Mouse (Mus musculus) intestine, postnatal 0 days (tissue): ENCODE results near the gene Gm49333. TPM values are rescaled to one million over a fixed set of nuclear protein-coding genes. Genes with fewer than 3 reads are reported as not detected.
"Not testable (repeated sequence)": the region's sequence is repeated elsewhere in the genome, so short reads cannot be mapped to it uniquely, and the experiment has no call there.

Experiments
- ATAC-seq: fragments of 200-750 bp; cut with Nextera tagmentation; 2 replicates; pipeline ENCODE4 v1.8.0; 2017; ENCODE audit warnings: mild to moderate bottlenecking, moderate TSS enrichment, moderate library complexity
- H3K27ac ChIP-seq: fragments of 300-500 bp; sonication (generic); 2 replicates; pipeline ENCODE4 v1.5.1; 2014; ENCODE audit warnings: mild to moderate bottlenecking, low read depth, low read length, moderate library complexity
- H3K27me3 ChIP-seq: fragments of 300-500 bp; sonication (generic); replicated peaks from 2 replicates; pipeline ENCODE4 v1.6.1; 2014; ENCODE audit warnings: low read length, mixed read lengths; ENCODE audit not compliant: control insufficient read depth, insufficient read depth
- H3K36me3 ChIP-seq: fragments of 300-500 bp; sonication (generic); 2 replicates; pipeline ENCODE4 v1.6.1; 2014; ENCODE audit warnings: mild to moderate bottlenecking, moderate library complexity; ENCODE audit not compliant: control insufficient read depth, insufficient read depth
- H3K4me1 ChIP-seq: fragments of 300-500 bp; sonication (generic); replicated peaks from 2 replicates; pipeline ENCODE4 v1.6.1; 2014; ENCODE audit warnings: antibody characterized with exemption, low read length, mixed read lengths; ENCODE audit not compliant: control insufficient read depth, insufficient read depth
- H3K4me2 ChIP-seq: fragments of 300-500 bp; sonication (generic); replicated peaks from 2 replicates; pipeline ENCODE4 v1.6.1; 2014; ENCODE audit warnings: low read depth, mild to moderate bottlenecking, moderate library complexity
- H3K4me3 ChIP-seq: fragments of 300-500 bp; sonication (generic); 2 replicates; pipeline ENCODE4 v1.5.1; 2014; ENCODE audit warnings: low read depth, low read length
- H3K9ac ChIP-seq: fragments of 300-500 bp; sonication (generic); 2 replicates; pipeline ENCODE4 v1.6.1; 2014; ENCODE audit warnings: mild to moderate bottlenecking, low read depth, low read length
- H3K9me3 ChIP-seq: fragments of 300-500 bp; sonication (generic); 2 replicates; pipeline ENCODE4 v1.6.1; 2016; ENCODE audit warnings: mixed run types; ENCODE audit not compliant: control insufficient read depth
- CTCF ChIP-seq: sonication (generic); IDR thresholded peaks from 2 replicates; pipeline ENCODE4 v1.5.1; 2016; ENCODE audit warnings: low read depth, mild to moderate bottlenecking, control low read depth, antibody characterized with exemption, moderate library complexity
- WGBS: fragments of 180-500 bp; shearing (Covaris S2); extraction: QIAGEN DNeasy Blood & Tissue Kit; methylation state at CpG from one replicate; pipeline ENCODE4 v1.1.7; 2014; 5-methylcytosine and 5-hydroxymethylcytosine counted together
- polyA plus RNA-seq: library from polyadenylated mRNA; unstranded; fragments of >200 nt; fragmentation: Nextera tagmentation; extraction: Ambion mirVana; gene quantifications from 2 replicates; pipeline ENCODE4 v1.2.1, GENCODE M21; 2015

Gm49333 gene
- polyA plus RNA-seq, 1 experiment from 2014 or later = 0.09 TPM

GRCm38 (mm10) chr16:20642161-20642560, 30.8 kb downstream of the Gm49333 start:
- no peaks in the 10 kb centered on the region for H3K9me3 ChIP-seq
- H3K9ac ChIP-seq = no peak overlapping the region
- H3K36me3 ChIP-seq = no peaks in the 10 kb centered on the region
- H3K27ac ChIP-seq = no peak overlapping the region
- no peak overlapping the region for H3K4me3 ChIP-seq
- TF ChIP-seq CTCF = peak; percentile 92
- ATAC-seq = no peak
- no peaks in the 10 kb centered on the region for H3K27me3 ChIP-seq
- H3K4me1 ChIP-seq = no peaks in the 10 kb centered on the region
- no peak overlapping the region for H3K4me2 ChIP-seq
- WGBS = under 1% methylated on average over 8 of the region's 8 CpGs

- H3K4me3 ChIP-seq = no peak overlapping the region
- H3K27ac ChIP-seq = no peak overlapping the region
- H3K9ac ChIP-seq = no peak overlapping the region
- ATAC-seq = no peak
- no peak for TF ChIP-seq CTCF
- H3K4me1 ChIP-seq = no peaks in the 10 kb centered on the region
- H3K9me3 ChIP-seq = no peaks in the 10 kb centered on the region
- H3K4me2 ChIP-seq = no peak overlapping the region
- no peaks in the 10 kb centered on the region for H3K36me3 ChIP-seq
- no peaks in the 10 kb centered on the region for H3K27me3 ChIP-seq
- WGBS = 80% methylated on average over 7 of the region's 7 CpGs
These were observed 32.5 kb downstream of the Gm49333 start for GRCm38 (mm10) chr16:20643911-20644310.

GRCm38 (mm10) chr16:20651076-20651946, 39.9 kb downstream of the Gm49333 start, which contains the start of gene Psmd2:
TSS of gene Psmd2 (plus strand) at chr16:20651652.
- TF ChIP-seq CTCF = peak; percentile 28; the same call in 1 of the 2 replicates
- H3K9ac ChIP-seq = peak within 1 kb of the TSS; percentile 74
- no peaks in the 10 kb centered on the region for H3K27me3 ChIP-seq
- peak within 1 kb of the TSS; percentile 9; the same call in 1 of the 2 replicates for H3K27ac ChIP-seq
- WGBS = 1% methylated on average over 46 of the region's 46 CpGs
- H3K36me3 ChIP-seq = peaks cover 20% of the 10 kb centered on the region
- peak; percentile 94 for ATAC-seq
- no peaks in the 10 kb centered on the region for H3K4me1 ChIP-seq
- H3K4me2 ChIP-seq = peak within 1 kb of the TSS; percentile 81
- H3K4me3 ChIP-seq = peak within 1 kb of the TSS; percentile 74
- no peaks in the 10 kb centered on the region for H3K9me3 ChIP-seq

- peak overlapping the region; percentile 9; the same call in 1 of the 2 replicates for H3K27ac ChIP-seq
- H3K36me3 ChIP-seq = peaks cover 26% of the 10 kb centered on the region
- 7% methylated on average over 12 of the region's 12 CpGs for WGBS
- H3K27me3 ChIP-seq = no peaks in the 10 kb centered on the region
- peak; percentile 34; the same call in 1 of the 2 replicates for ATAC-seq
- no peaks in the 10 kb centered on the region for H3K9me3 ChIP-seq
- no peak for TF ChIP-seq CTCF
- peak overlapping the region; percentile 74 for H3K4me3 ChIP-seq
- peak overlapping the region; percentile 74 for H3K9ac ChIP-seq
- peak overlapping the region; percentile 81 for H3K4me2 ChIP-seq
- no peaks in the 10 kb centered on the region for H3K4me1 ChIP-seq
These were observed 40.5 kb downstream of the Gm49333 start for GRCm38 (mm10) chr16:20651947-20652310.

- Histone ChIP-seq H3K9ac (no peak overlapping the region), H3K4me2 (no peak overlapping the region), H3K36me3 (peaks cover 40% of the 10 kb centered on the region), H3K9me3 (no peaks in the 10 kb centered on the region), H3K4me3 (no peak overlapping the region), H3K27me3 (no peaks in the 10 kb centered on the region), H3K27ac (no peak overlapping the region), H3K4me1 (no peaks in the 10 kb centered on the region)
- ATAC-seq = no peak
- TF ChIP-seq CTCF = no peak
- WGBS = 57% methylated on average over 2 of the region's 2 CpGs
These were observed 41.9 kb downstream of the Gm49333 start for GRCm38 (mm10) chr16:20653315-20653714.

- Histone ChIP-seq H3K36me3 (peaks cover 82% of the 10 kb centered on the region), H3K27me3 (no peaks in the 10 kb centered on the region), H3K4me2 (no peak overlapping the region), H3K9ac (no peak overlapping the region), H3K4me3 (no peak overlapping the region), H3K9me3 (no peaks in the 10 kb centered on the region), H3K27ac (no peak overlapping the region), H3K4me1 (no peaks in the 10 kb centered on the region)
- no peak for ATAC-seq
- TF ChIP-seq CTCF = no peak
- 87% methylated on average over 4 of the region's 4 CpGs for WGBS
These were observed 46.3 kb downstream of the Gm49333 start for GRCm38 (mm10) chr16:20657661-20658060.

GRCm38 (mm10) chr16:20668013-20668412, 56.6 kb downstream of the Gm49333 start, which contains the start of gene Eif4g1:
TSS of gene Eif4g1 (plus strand) at chr16:20668313.
- not testable (repeated sequence) for H3K27me3 ChIP-seq, H3K9ac ChIP-seq, ATAC-seq, H3K36me3 ChIP-seq, H3K27ac ChIP-seq, H3K9me3 ChIP-seq, H3K4me1 ChIP-seq, H3K4me2 ChIP-seq, H3K4me3 ChIP-seq
- 92% methylated on average over 3 of the region's 6 CpGs for WGBS
